Mouse (Mus musculus): Measurements from ENCODE around the gene Cldn19. TPM values are rescaled to one million over a fixed set of nuclear protein-coding genes. Genes with fewer than 3 reads are reported as not detected.

Gene Cldn19
- polyA plus RNA-seq, 1 experiment, result not detected

GRCm38 (mm10) chr4:119248407-119248965, 6.7 kb upstream of the Cldn19 start:
- H3K4me1 ChIP-seq (ENCODE audit: control insufficient read depth, insufficient read depth, insufficient read length, low read length), result no peaks in the 10 kb centered on the region; the same call in 1 of the 2 replicates
- no peak overlapping the region for H3K4me3 ChIP-seq (ENCODE audit: low read depth, low read length)
- no peaks in the 10 kb centered on the region for H3K36me3 ChIP-seq (ENCODE audit: control insufficient read depth, insufficient read depth, low read length)
- no peaks in the 10 kb centered on the region for H3K27me3 ChIP-seq (ENCODE audit: control insufficient read depth, insufficient read depth, low read length)
- H3K27ac ChIP-seq (ENCODE audit: insufficient read depth, low read depth, low read length), result no peak overlapping the region
- WGBS, result 89% methylated on average over 11 of the region's 11 CpGs
- TF ChIP-seq POLR2A (IDR thresholded peaks at IDR 0.05; ENCODE audit: low read depth, low read length) (no peak), CTCF (IDR thresholded peaks at IDR 0.05; ENCODE audit: extremely low read depth, insufficient read length, insufficient replicate concordance, low read depth, low read length) (no peak)

DNA sequence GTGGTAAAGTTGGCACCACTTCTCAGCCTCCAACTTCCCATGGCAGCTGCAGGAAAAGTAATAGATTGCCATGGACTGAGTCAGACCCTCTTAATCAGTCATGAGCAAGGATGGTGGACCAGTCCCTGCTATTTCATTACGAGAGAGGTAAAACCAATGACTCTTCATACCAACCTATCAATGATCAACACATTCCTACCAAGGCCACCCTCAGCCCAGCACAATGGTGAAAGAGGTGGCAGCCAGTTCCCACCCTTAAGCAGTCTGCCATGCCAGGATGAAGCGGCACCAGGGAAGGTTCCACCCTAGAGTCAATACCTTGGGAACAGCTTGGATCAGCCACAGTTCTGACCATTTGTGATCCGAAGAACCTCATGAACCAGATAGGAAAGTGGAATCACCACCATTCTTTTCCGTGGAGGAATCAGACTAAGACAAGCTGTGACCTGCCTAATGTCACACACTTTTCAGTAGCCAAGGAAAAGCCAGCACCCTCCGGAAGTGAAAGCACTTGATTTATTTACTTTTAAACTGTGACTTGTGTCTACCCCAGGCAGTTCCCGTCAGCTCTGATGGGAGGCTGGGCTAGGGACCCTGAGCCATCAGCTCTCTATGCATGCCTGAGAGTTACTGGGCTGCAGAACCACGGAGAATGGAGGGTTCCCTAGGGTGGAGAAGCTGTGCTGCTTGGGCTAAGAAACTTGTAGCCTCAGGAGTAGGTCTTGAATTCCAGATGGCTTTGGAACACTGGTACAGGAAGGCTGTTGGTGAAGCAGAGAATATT, 3.0 kb upstream of the Cldn19 start:
- whole genome bisulfite sequencing, result 45% methylated on average over 7 of the region's 7 CpGs
- Histone ChIP-seq H3K4me1 (ENCODE audit: control insufficient read depth, insufficient read depth, insufficient read length, low read length) (no peaks in the 10 kb centered on the region; the same call in 1 of the 2 replicates), H3K27ac (ENCODE audit: insufficient read depth, low read depth, low read length) (no peak overlapping the region), H3K4me3 (ENCODE audit: low read depth, low read length) (no peak overlapping the region), H3K27me3 (ENCODE audit: control insufficient read depth, insufficient read depth, low read length) (no peaks in the 10 kb centered on the region), H3K36me3 (ENCODE audit: control insufficient read depth, insufficient read depth, low read length) (no peaks in the 10 kb centered on the region)
- TF ChIP-seq CTCF (IDR thresholded peaks at IDR 0.05; ENCODE audit: extremely low read depth, insufficient read length, insufficient replicate concordance, low read depth, low read length) (no peak), POLR2A (IDR thresholded peaks at IDR 0.05; ENCODE audit: low read depth, low read length) (no peak)

DNA sequence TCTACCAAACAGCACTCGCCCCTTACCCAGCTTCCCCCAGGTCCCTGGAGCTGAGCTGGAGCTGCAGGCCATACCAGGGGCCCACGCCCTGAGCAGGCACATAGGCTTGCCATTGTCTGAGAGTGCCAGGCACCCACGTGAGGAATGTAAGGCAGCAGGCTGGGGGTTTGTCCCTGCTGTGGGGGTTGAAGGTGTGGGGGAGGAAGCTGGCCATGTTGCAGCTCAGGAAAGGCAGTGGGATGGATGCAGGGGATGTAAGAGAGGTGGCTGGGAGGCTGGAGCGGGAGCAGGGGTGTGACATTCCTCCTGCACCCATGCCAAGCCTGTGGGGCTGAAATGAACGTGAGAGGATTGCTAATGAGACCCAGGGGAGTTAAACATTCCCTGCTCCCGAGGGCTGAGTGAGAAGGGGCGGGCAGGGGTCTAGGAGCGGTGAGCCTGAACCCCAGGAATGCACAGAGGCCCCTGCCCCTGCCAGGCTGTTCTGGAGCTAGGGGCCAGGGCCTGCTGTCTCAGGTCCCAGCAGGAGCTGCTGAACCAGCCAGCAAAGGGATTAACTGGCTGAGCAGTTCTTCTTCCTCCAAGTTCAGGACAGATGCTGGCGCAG, 1.1 kb upstream of the Cldn19 start:
- no peak overlapping the region for H3K27ac ChIP-seq (ENCODE audit: insufficient read depth, low read depth, low read length)
- 64% methylated on average over 9 of the region's 9 CpGs for WGBS
- H3K36me3 ChIP-seq (ENCODE audit: control insufficient read depth, insufficient read depth, low read length), result no peaks in the 10 kb centered on the region
- no peaks in the 10 kb centered on the region for H3K27me3 ChIP-seq (ENCODE audit: control insufficient read depth, insufficient read depth, low read length)
- H3K4me3 ChIP-seq (ENCODE audit: low read depth, low read length), result no peak overlapping the region
- no peaks in the 10 kb centered on the region; the same call in 1 of the 2 replicates for H3K4me1 ChIP-seq (ENCODE audit: control insufficient read depth, insufficient read depth, insufficient read length, low read length)
- TF ChIP-seq POLR2A (IDR thresholded peaks at IDR 0.05; ENCODE audit: low read depth, low read length) (no peak), CTCF (IDR thresholded peaks at IDR 0.05; ENCODE audit: extremely low read depth, insufficient read length, insufficient replicate concordance, low read depth, low read length) (no peak)

DNA sequence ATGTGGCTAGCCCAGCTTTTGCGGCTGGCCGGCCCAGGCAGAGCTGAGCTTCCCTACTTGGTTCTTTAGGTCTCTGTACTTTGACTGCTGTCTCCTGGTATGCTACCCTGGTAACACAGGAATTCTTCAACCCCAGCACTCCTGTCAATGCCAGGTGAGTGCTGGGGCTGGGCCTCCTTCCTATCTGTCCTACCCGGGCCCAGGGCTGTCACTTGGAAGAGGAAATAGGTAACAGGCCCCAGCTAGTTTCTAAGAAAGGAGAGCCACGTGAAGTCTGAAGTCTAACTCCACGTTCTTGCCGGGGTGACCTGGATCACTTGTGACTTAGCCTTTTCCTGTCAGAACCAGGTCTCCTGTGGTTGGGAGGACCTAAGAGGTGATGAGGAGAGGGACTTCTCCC, 1.9 kb downstream of the Cldn19 start:
- Histone ChIP-seq H3K4me3 (ENCODE audit: low read depth, low read length) (no peak overlapping the region), H3K36me3 (ENCODE audit: control insufficient read depth, insufficient read depth, low read length) (no peaks in the 10 kb centered on the region), H3K27ac (ENCODE audit: insufficient read depth, low read depth, low read length) (no peak overlapping the region), H3K27me3 (ENCODE audit: control insufficient read depth, insufficient read depth, low read length) (no peaks in the 10 kb centered on the region), H3K4me1 (ENCODE audit: control insufficient read depth, insufficient read depth, insufficient read length, low read length) (no peaks in the 10 kb centered on the region; the same call in 1 of the 2 replicates)
- TF ChIP-seq CTCF (IDR thresholded peaks at IDR 0.05; ENCODE audit: extremely low read depth, insufficient read length, insufficient replicate concordance, low read depth, low read length) (no peak), POLR2A (IDR thresholded peaks at IDR 0.05; ENCODE audit: low read depth, low read length) (no peak)
- WGBS, result 47% methylated on average over 6 of the region's 6 CpGs

- no peak for TF ChIP-seq POLR2A (IDR thresholded peaks at IDR 0.05; ENCODE audit: low read depth, low read length)
- no peak for TF ChIP-seq CTCF (IDR thresholded peaks at IDR 0.05; ENCODE audit: extremely low read depth, insufficient read length, insufficient replicate concordance, low read depth, low read length)
- 85% methylated on average over 15 of the region's 15 CpGs for WGBS
- Histone ChIP-seq H3K4me3 (ENCODE audit: low read depth, low read length) (no peak overlapping the region), H3K4me1 (ENCODE audit: control insufficient read depth, insufficient read depth, insufficient read length, low read length) (no peaks in the 10 kb centered on the region; the same call in 1 of the 2 replicates), H3K27ac (ENCODE audit: insufficient read depth, low read depth, low read length) (no peak overlapping the region), H3K36me3 (ENCODE audit: control insufficient read depth, insufficient read depth, low read length) (no peaks in the 10 kb centered on the region), H3K27me3 (ENCODE audit: control insufficient read depth, insufficient read depth, low read length) (no peaks in the 10 kb centered on the region)
Observed at GRCm38 (mm10) chr4:119259344-119260254, 4.4 kb downstream of the Cldn19 start.

DNA sequence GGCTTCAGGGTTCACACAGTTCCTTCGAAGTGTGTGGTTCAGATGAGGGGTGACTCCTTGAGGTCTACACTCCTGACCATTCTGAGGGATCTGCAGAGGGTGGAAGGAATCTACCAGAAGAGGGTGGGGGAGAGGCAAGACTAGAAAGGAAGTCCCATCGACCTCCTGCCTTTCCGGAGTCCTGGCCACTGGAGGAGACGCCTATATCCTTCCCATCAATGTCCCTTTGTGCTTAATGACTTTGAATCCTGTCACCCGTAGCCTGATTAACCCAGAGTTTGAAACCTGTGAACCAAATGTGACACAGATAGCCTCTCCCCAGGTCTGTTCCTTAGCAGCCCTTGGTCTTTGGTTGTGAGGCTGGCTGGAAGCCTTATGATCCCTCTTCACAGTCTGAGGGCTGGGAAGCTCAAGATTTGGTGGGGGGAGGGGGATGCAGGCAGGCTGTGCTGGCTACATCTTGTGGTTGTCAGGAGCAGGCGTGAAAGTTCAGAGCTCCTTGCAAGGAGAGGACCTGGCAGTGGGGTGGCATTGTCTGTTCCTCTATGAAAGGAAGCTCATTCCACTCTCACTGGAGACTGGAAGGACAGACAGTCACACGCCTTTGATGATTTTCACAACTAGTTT, 6.0 kb downstream of the Cldn19 start:
- no peaks in the 10 kb centered on the region for H3K27me3 ChIP-seq (ENCODE audit: control insufficient read depth, insufficient read depth, low read length)
- H3K27ac ChIP-seq (ENCODE audit: insufficient read depth, low read depth, low read length), result no peak overlapping the region
- H3K36me3 ChIP-seq (ENCODE audit: control insufficient read depth, insufficient read depth, low read length), result no peaks in the 10 kb centered on the region
- TF ChIP-seq POLR2A (IDR thresholded peaks at IDR 0.05; ENCODE audit: low read depth, low read length) (no peak), CTCF (IDR thresholded peaks at IDR 0.05; ENCODE audit: extremely low read depth, insufficient read length, insufficient replicate concordance, low read depth, low read length) (no peak)
- H3K4me1 ChIP-seq (ENCODE audit: control insufficient read depth, insufficient read depth, insufficient read length, low read length), result no peaks in the 10 kb centered on the region; the same call in 1 of the 2 replicates
- no peak overlapping the region for H3K4me3 ChIP-seq (ENCODE audit: low read depth, low read length)
- 58% methylated on average over 7 of the region's 7 CpGs for WGBS
